Mouse (Mus musculus) adrenal gland, adult (tissue): ENCODE results near the gene Anks6.

Source experiments
- DNase-seq, 2 experiments: peaks; one replicate each; pipeline ENCODE4 v3.0.0; 2022 to 2023; ENCODE audit warnings: low spot score in 1 of 2; ENCODE audit not compliant: inconsistent age in 2 of 2

Anks6 gene

GRCm38 (mm10) chr4:46991016-46991958 is 65.9 kb downstream of the Anks6 start, which contains the start of gene Gabbr2:
TSS of gene Gabbr2 (minus strand) at chr4:46991873.
- peak in 1 of 2 experiments; percentile 30 for DNase-seq

- peak in 1 of 2 experiments; percentile 36 for DNase-seq
Observed at GRCm38 (mm10) chr4:46990281-46991015, 66.8 kb downstream of the Anks6 start.

GRCm38 (mm10) chr4:46989842-46990241 is 67.4 kb downstream of the Anks6 start:
- peak in 1 of 2 experiments; percentile 57 for DNase-seq

GRCm38 (mm10) chr4:46988824-46989223 is 68.4 kb downstream of the Anks6 start:
- no peak for DNase-seq

- no peak for DNase-seq
Observed at GRCm38 (mm10) chr4:46988257-46988656, 69.0 kb downstream of the Anks6 start.

- DNase-seq: no peak
Observed at GRCm38 (mm10) chr4:46987809-46988208, 69.4 kb downstream of the Anks6 start.

GRCm38 (mm10) chr4:46986054-46986453 is 71.2 kb downstream of the Anks6 start:
- no peak for DNase-seq

- DNase-seq: no peak
Observed at GRCm38 (mm10) chr4:46982912-46983311, 74.3 kb downstream of the Anks6 start.

GRCm38 (mm10) chr4:46982094-46982493 is 75.1 kb downstream of the Anks6 start:
- no peak for DNase-seq

GRCm38 (mm10) chr4:46978371-46978770 is 78.9 kb downstream of the Anks6 start:
- no peak for DNase-seq

GRCm38 (mm10) chr4:46977161-46977560 is 80.1 kb downstream of the Anks6 start:
- no peak for DNase-seq

- DNase-seq: no peak
Observed at GRCm38 (mm10) chr4:46976671-46977071, 80.6 kb downstream of the Anks6 start.

- DNase-seq: no peak
Observed at GRCm38 (mm10) chr4:46973322-46973721, 83.9 kb downstream of the Anks6 start.

- DNase-seq: no peak
Observed at GRCm38 (mm10) chr4:46967981-46968380, 89.2 kb downstream of the Anks6 start.

GRCm38 (mm10) chr4:46966551-46966950 is 90.7 kb downstream of the Anks6 start:
- DNase-seq: no peak
